Mouse (Mus musculus) monocyte, adult 2 months (primary cell): ENCODE measurements around the gene Myzap.

Experiments
- DNase-seq, 2 experiments: peaks; one replicate each; pipeline ENCODE4 v3.0.0; 2022; ENCODE audit warnings: low spot score in 2 of 2, low read depth in 1 of 2

Gene Myzap

GRCm38 (mm10) chr9:71604914-71605635 lies 12.9 kb upstream of the Myzap start:
- no peak for DNase-seq

- no peak for DNase-seq
These were observed 7.7 kb upstream of the Myzap start for GRCm38 (mm10) chr9:71599861-71600260.

- no peak for DNase-seq
These were observed 4.7 kb upstream of the Myzap start for GRCm38 (mm10) chr9:71596888-71597287.

DNA sequence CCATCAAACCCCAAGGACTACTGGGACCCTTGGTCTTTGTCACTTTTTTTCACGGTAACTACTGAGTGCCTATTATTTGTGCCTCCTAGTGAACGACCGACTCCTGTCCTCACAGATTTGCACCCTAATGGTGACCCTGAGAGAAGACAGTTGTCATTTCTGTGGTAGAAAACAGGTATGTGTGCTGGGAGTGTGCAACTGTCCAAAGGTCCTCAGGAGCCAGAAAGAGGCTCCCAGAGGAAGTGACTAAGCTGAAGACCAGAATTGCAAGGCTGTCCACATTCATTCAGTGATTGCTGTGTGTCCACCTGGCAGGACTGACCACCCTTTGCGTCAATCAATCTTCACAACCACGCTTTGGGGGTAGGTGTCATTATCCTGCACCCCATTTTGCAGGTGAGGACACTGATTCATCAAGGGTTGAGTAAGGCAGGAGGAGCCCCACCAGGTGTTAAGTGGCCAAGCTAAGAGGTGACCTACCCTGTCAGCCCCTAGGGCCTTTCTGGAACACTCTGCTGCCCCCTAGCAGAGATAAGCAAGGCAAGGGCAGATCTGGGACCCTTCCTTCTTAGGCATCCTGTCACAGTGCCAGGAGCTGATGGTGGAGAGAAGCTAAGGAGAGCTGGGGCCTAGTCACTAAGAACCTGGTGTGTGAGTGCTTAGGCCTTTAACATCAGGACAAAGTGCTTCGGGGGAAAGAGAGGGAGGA lies 571 bp upstream of the Myzap start:
- DNase-seq: no peak

GRCm38 (mm10) chr9:71591106-71591505 lies 1.1 kb downstream of the Myzap start:
- no peak for DNase-seq

DNA sequence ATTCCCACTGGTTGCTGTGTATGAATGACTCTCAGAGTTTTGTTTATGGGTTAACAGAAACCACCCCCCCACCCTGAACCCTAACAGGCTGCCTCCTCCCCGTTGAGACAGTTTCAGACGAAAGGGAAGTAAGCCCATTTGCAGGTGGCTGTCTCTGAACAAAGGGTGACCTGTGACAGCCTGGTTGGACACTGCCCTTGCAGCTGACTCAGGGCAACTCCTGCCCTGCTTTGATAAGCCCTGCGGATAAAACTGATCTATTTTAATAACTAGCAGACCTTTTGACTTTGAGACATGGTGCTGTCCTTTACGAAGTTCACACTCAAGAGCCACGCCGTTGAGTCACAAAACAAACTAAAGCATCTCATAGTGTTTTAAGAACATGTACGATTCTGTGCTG lies 2.4 kb downstream of the Myzap start:
- no peak for DNase-seq

- DNase-seq: no peak
These were observed 3.1 kb downstream of the Myzap start for GRCm38 (mm10) chr9:71588930-71589592.

DNA sequence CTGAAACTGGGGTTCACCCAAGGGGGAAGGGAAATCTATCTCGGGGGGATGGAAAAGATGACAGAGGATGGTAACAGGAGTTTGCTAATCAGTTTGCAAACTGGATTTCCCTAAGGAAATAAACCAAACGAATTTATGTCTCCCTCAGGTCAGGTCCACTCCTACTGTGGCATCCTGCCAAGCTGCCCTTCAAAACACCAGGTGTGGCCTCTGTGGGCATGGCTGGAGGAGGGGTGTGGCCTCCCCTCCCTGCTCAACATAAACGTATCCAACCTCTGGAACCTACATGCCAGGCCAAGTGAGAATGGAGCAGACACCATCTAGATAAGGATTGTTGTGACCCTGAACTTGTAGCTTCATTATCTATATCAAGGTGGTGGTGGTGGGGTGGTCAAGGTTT lies 5.8 kb downstream of the Myzap start:
- no peak for DNase-seq

GRCm38 (mm10) chr9:71582771-71583170 lies 9.4 kb downstream of the Myzap start:
- DNase-seq: no peak

DNA sequence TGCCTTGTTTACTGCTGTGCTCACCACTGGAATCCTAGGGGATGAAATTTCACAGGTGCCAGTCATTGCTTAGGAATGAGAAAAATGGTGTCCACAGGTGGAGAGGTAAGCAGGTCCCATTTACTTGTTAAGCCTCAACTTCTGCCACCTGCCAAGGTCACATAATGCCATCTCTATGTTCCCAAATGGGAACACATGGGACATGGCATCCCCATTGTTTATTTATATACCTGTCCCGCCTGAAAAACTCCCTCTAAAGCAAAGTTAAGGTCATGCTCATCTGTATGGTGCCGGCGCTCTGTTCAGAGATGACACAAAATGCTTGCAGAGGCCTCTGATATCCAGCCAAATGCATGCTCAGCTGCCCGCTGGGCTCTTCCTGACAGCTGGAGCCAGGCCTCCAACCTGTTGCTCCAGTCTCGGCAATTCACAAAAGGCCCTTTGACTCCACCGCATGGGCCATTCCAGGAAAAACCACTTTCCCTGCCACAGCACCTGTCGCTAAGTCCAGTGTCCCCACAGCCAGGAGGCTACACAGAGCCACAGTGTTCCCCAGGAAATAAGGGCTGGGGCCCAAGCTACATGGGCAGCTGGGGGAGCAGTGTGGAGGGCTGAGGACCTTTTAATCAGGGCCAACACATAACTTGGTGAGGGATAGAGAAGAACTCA lies 13.1 kb downstream of the Myzap start:
- no peak for DNase-seq

GRCm38 (mm10) chr9:71574440-71574839 lies 17.7 kb downstream of the Myzap start:
- DNase-seq: no peak

DNA sequence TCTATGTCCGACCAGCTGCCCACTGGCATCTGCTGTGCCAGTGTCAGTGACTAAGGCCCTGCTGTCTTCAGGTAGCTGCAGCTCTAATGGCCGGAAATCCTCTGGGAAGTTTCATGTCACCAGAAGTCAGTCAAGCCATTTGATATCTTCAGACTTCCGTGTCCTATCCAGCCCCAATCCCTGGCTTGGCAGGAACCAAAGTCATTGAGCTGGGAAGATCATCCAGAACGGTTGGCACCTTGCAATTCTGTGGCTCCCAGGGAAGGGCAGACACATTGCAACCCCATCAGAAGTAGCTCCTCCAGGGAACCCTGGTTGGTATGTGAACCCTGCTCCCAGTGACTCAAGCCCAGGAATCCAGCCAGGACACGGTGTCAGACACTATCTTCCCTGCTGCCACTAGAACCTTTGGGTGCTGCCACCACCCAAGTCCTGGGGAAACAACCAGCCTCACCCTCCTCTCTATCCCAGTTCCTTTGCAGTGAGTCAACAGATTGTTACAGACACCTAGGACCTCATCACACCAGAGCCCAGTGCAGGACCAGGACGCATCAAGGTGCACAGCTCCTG lies 18.3 kb downstream of the Myzap start:
- DNase-seq: no peak

- no peak for DNase-seq
These were observed 21.0 kb downstream of the Myzap start for GRCm38 (mm10) chr9:71571150-71571633.

GRCm38 (mm10) chr9:71570170-71570569 lies 22.0 kb downstream of the Myzap start:
- no peak for DNase-seq

DNA sequence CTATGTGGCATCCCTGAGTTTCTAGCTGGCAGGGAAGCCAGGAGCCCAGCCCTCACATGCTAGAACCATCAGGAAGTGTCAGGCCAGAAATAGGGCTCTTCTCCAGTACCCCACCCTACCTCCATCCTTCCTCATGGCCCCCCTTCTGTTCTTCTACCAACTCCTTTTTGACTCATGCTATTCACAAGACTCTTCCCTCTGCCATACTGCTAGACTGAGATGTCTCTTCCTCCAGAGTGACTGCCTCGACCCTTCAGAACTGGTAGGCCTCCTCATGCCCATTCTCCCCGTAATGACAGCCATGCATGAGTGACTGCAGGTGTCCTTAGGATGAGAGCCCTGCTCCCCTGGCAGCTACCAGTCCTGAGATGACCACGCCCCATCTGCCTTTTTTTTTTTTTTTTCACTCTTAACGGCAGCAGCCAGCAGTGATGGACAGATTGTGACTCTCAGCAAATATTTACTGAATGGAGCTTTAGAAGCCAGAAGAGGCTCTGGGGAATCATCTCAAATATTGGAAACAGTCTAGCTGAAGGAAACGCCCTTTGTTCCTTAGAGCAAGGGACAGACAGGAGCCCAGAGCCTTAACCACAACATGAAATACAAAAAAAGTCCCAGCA lies 23.7 kb downstream of the Myzap start:
- DNase-seq: no peak

DNA sequence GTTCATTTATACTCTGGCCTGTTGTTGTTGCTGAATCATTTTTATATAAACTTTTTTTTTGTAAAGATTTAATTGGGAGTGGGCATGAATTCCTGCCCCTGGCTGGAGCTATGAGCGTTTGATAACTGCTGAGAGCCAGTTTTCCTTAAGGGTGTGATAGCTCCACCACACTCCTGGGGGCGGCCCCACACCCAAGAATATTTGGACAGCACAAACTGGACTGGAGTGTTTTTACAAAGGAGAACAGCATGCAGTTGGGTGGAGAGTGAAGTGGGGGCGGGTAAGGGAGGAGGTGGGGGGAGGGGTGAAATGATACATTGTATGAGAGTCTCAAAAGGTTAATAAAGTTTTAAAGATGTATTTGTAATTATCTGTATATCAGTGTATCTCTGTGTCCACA lies 24.8 kb downstream of the Myzap start:
- DNase-seq: no peak

DNA sequence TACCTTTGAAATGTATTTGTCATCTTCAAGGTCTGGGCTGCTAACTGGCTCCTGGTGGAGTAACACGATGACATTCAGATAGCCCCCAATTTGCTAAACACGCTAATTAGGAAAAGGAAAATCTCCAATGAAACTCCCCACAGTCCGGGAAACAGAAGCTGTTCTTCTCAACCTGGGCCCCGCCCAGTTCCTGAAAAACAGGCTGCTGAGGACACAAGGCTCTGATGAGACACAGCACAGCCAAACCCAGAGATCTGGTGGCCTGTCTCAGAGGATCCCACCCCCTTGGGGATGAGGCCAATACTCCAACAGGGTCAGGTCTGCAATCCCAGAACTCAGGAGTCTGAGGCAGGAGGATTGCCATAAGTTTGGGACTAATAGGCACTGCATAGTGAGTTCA lies 25.4 kb downstream of the Myzap start:
- no peak for DNase-seq

- no peak for DNase-seq
These were observed 34.4 kb downstream of the Myzap start for GRCm38 (mm10) chr9:71557737-71558136.

- no peak for DNase-seq
These were observed 38.2 kb downstream of the Myzap start for GRCm38 (mm10) chr9:71554001-71554400.

- DNase-seq: no peak
These were observed 42.0 kb downstream of the Myzap start for GRCm38 (mm10) chr9:71550176-71550575.
